Mouse (Mus musculus) megakaryocyte progenitor cell, adult 5-6 weeks (primary cell): ENCODE measurements around the gene Lyst. TPM values are rescaled to one million over a fixed set of nuclear protein-coding genes. Genes with fewer than 3 reads are reported as not detected.
A peak's percentile ranks its signal among the peaks of the same experiment; 100 is the strongest.
"Not testable (repeated sequence)": the region's sequence is repeated elsewhere in the genome, so short reads cannot be mapped to it uniquely, and the experiment has no call there.

ENCODE experiments used
- ATAC-seq: replicated peaks from 2 replicates; pipeline ENCODE4 v1.8.0; 2016; ENCODE audit warnings: mild to moderate bottlenecking, moderate TSS enrichment, inconsistent platforms; ENCODE audit not compliant: poor library complexity
- total RNA-seq, 2 experiments: library from RNA; stranded (forward) in 1 of 2; stranded (reverse) in 1 of 2; fragments of 157-497, 149-512 nt in 1 of 2; fragments of 200-1000 nt in 1 of 2; gene quantifications; 2 replicates each; pipeline versions ENCODE4 v1.2.3 to v1.2.4; 2015 to 2017

The Lyst gene
- total RNA-seq, 2 experiments from 2014 or later, result 48.7 to 68.7 TPM

- ATAC-seq, result no peak
Observed at GRCm38 (mm10) chr13:13777696-13778095, 187.5 kb downstream of the Lyst start.

- ATAC-seq, result no peak
Observed at GRCm38 (mm10) chr13:13778837-13779458, 188.8 kb downstream of the Lyst start.

GRCm38 (mm10) chr13:13780271-13780670 is 190.1 kb downstream of the Lyst start:
- no peak for ATAC-seq

GRCm38 (mm10) chr13:13781026-13781425 is 190.8 kb downstream of the Lyst start:
- ATAC-seq, result no peak

GRCm38 (mm10) chr13:13783296-13783695 is 193.1 kb downstream of the Lyst start:
- no peak for ATAC-seq

GRCm38 (mm10) chr13:13783894-13784419 is 193.8 kb downstream of the Lyst start, which contains the start of gene Gng4:
Gene Gng4, plus strand, starts transcription at chr13:13784059.
- ATAC-seq, result peak; percentile 55

- ATAC-seq, result no peak
Observed at GRCm38 (mm10) chr13:13784420-13784936, 194.3 kb downstream of the Lyst start.

GRCm38 (mm10) chr13:13784981-13785783 is 195.0 kb downstream of the Lyst start:
- ATAC-seq, result peak; percentile 70

- no peak for ATAC-seq
Observed at GRCm38 (mm10) chr13:13786971-13787370, 196.8 kb downstream of the Lyst start.

- no peak for ATAC-seq
Observed at GRCm38 (mm10) chr13:13788070-13788469, 197.9 kb downstream of the Lyst start.

GRCm38 (mm10) chr13:13791981-13792380 is 201.8 kb downstream of the Lyst start:
- no peak for ATAC-seq

- ATAC-seq, result peak; percentile 53
Observed at GRCm38 (mm10) chr13:13795166-13795832, 205.1 kb downstream of the Lyst start.

- 0 out of 2 replicates have a peak, but pooled peaks have one; percentile 24 for ATAC-seq
Observed at GRCm38 (mm10) chr13:13796082-13796481, 205.9 kb downstream of the Lyst start.

- not testable (repeated sequence) for ATAC-seq
Observed at GRCm38 (mm10) chr13:13797816-13798215, 207.6 kb downstream of the Lyst start.

- ATAC-seq, result no peak
Observed at GRCm38 (mm10) chr13:13798775-13799174, 208.6 kb downstream of the Lyst start.

- ATAC-seq, result no peak
Observed at GRCm38 (mm10) chr13:13808337-13809132, 218.3 kb downstream of the Lyst start.

- no peak for ATAC-seq
Observed at GRCm38 (mm10) chr13:13810885-13811284, 220.7 kb downstream of the Lyst start.

- no peak for ATAC-seq
Observed at GRCm38 (mm10) chr13:13818696-13819095, 228.5 kb downstream of the Lyst start.

GRCm38 (mm10) chr13:13820234-13821123 is 230.3 kb downstream of the Lyst start:
- ATAC-seq, result no peak
